Mouse (Mus musculus): ENCODE data around the gene Immt. TPM values are rescaled to one million over a fixed set of nuclear protein-coding genes. Genes with fewer than 3 reads are reported as not detected.
A peak's percentile ranks its signal among the peaks of the same experiment; 100 is the strongest.
"Not testable (repeated sequence)": the region's sequence is repeated elsewhere in the genome, so short reads cannot be mapped to it uniquely, and the experiment has no call there.

Gene Immt
- total RNA-seq, 2 experiments from 2014 or later, result 131 to 137 TPM

- DNase-seq (ENCODE audit: low spot score in 2 of 2), result no peak
- H3K4me3 ChIP-seq, result no peak overlapping the region
- 0 out of 2 replicates have a peak, but pooled peaks have one; percentile 8 for TF ChIP-seq CTCF (conservative IDR thresholded peaks at IDR 0.05)
Observed at GRCm38 (mm10) chr6:71877965-71878760, 47.0 kb downstream of the Immt start.

GRCm38 (mm10) chr6:71893263-71893662 is 62.1 kb downstream of the Immt start:
- Histone ChIP-seq H3K4me3 (no peak overlapping the region), H3K27ac (no peak overlapping the region)
- DNase-seq (ENCODE audit: low spot score in 2 of 2), result no peak
- TF ChIP-seq CTCF (conservative IDR thresholded peaks at IDR 0.05), result no peak

More at GRCm38 (mm10) chr6:71877965-71878760, 47.0 kb downstream of the Immt start:
- no peak overlapping the region for H3K27ac ChIP-seq

- no peak for DNase-seq (ENCODE audit: low spot score in 2 of 2)
- no peak for TF ChIP-seq CTCF (conservative IDR thresholded peaks at IDR 0.05)
- no peak overlapping the region for H3K27ac ChIP-seq
- peak overlapping the region; percentile 80 for H3K4me3 ChIP-seq
Observed at GRCm38 (mm10) chr6:71907702-71908235, 76.6 kb downstream of the Immt start.

GRCm38 (mm10) chr6:71908481-71909381 is 77.6 kb downstream of the Immt start, which contains the start of the genes Ptcd3 and Polr1a:
Gene Ptcd3 (minus strand): TSS chr6:71908750.
Gene Polr1a (plus strand): TSS chr6:71909053.
- H3K27ac ChIP-seq, result peak within 1 kb of the TSS; percentile 98
- DNase-seq (ENCODE audit: low spot score in 2 of 2), result peak; percentile 88 to 95
- peak within 1 kb of the TSS; percentile 80 for H3K4me3 ChIP-seq
- TF ChIP-seq CTCF (conservative IDR thresholded peaks at IDR 0.05), result no peak; the same call in 1 of the 2 replicates

GRCm38 (mm10) chr6:71909384-71909783 is 78.3 kb downstream of the Immt start:
- DNase-seq (ENCODE audit: low spot score in 2 of 2), result no peak
- no peak for TF ChIP-seq CTCF (conservative IDR thresholded peaks at IDR 0.05)
- H3K27ac ChIP-seq, result peak overlapping the region; percentile 98
- H3K4me3 ChIP-seq, result peak overlapping the region; percentile 80

- Histone ChIP-seq H3K27ac (no peak overlapping the region; the same call in 1 of the 2 replicates), H3K4me3 (peak overlapping the region; percentile 80)
- no peak for DNase-seq (ENCODE audit: low spot score in 2 of 2)
- peak; percentile 45 for TF ChIP-seq CTCF (conservative IDR thresholded peaks at IDR 0.05)
Observed at GRCm38 (mm10) chr6:71909840-71910239, 78.7 kb downstream of the Immt start.

GRCm38 (mm10) chr6:71911686-71912450 is 80.7 kb downstream of the Immt start:
- no peak overlapping the region for H3K27ac ChIP-seq
- DNase-seq (ENCODE audit: low spot score in 2 of 2), result no peak
- no peak overlapping the region for H3K4me3 ChIP-seq
- TF ChIP-seq CTCF (conservative IDR thresholded peaks at IDR 0.05), result no peak

GRCm38 (mm10) chr6:71920752-71921151 is 89.6 kb downstream of the Immt start:
- no peak for DNase-seq (ENCODE audit: low spot score in 2 of 2)
- H3K27ac ChIP-seq, result no peak overlapping the region
- TF ChIP-seq CTCF (conservative IDR thresholded peaks at IDR 0.05), result no peak
- no peak overlapping the region for H3K4me3 ChIP-seq

GRCm38 (mm10) chr6:71925233-71925632 is 94.1 kb downstream of the Immt start:
- DNase-seq (ENCODE audit: low spot score in 2 of 2), result not testable (repeated sequence)

More at GRCm38 (mm10) chr6:71925233-71925632, 94.1 kb downstream of the Immt start:
- H3K4me3 ChIP-seq, H3K27ac ChIP-seq: not testable (repeated sequence)

Other genes starting within 250 kb of the Immt start
- 10 to 100 TPM; 44.4 to 49.0 TPM for gene Kdm3a, start 198.3 kb upstream of the Immt start, total RNA-seq (2021)
- 10 to 100 TPM; 69.1 to 71.2 TPM for gene Reep1, start 123.8 kb upstream of the Immt start, total RNA-seq (2021)
- gene Mrpl35, start 4.4 kb upstream of the Immt start, total RNA-seq (2021), result 10 to 100 TPM; 31.2 to 31.8 TPM
- gene Ptcd3, start 77.4 kb downstream of the Immt start, total RNA-seq (2021), result 10 to 100 TPM; 71.0 to 74.8 TPM
- 10 to 100 TPM; 33.7 to 35.4 TPM for gene Polr1a, start 77.7 kb downstream of the Immt start, total RNA-seq (2021)

All from layer of hippocampus, adult 2 months (tissue).